Mouse (Mus musculus): ENCODE measurements around the gene Tfam. TPM values are rescaled to one million over a fixed set of nuclear protein-coding genes. Genes with fewer than 3 reads are reported as not detected.

Tfam gene
- polyA plus RNA-seq (2012; rRNA removed), result 2.0 and 2.1 TPM in 2 replicates

GRCm38 (mm10) chr10:71238240-71238554 lies at the start of gene Tfam:
Gene Tfam (minus strand): TSS chr10:71238280.

GRCm38 (mm10) chr10:71285126-71285580 lies 47.1 kb upstream of the Tfam start, which contains the start of gene Ube2d1:
Gene Ube2d1 (minus strand): TSS chr10:71285262.

Other genes with a start within 250 kb of the Tfam start
- gene Bicc1, start 78.6 kb downstream of the Tfam start, polyA plus RNA-seq (2012; rRNA removed), result 1.9 and 3.2 TPM in 2 replicates
- 6.2 and 6.4 TPM in 2 replicates for gene Ube2d1, start 47.0 kb upstream of the Tfam start, polyA plus RNA-seq (2012; rRNA removed)
- 66.3 and 94.4 TPM in 2 replicates for gene Cisd1, start 106.7 kb upstream of the Tfam start, polyA plus RNA-seq (2012; rRNA removed)
- 3.6 and 5.2 TPM in 2 replicates for gene Ipmk, start 109.5 kb upstream of the Tfam start, polyA plus RNA-seq (2012; rRNA removed)

Measured in stomach, adult 2 months (tissue).